Mouse (Mus musculus) subcutaneous adipose tissue, adult 2 months (tissue): Measurements from ENCODE around the gene Alkbh1. TPM values are rescaled to one million over a fixed set of nuclear protein-coding genes. Genes with fewer than 3 reads are reported as not detected.

ENCODE experiments used
- polyA plus RNA-seq: library from polyadenylated mRNA; depleted of rRNA; stranded (reverse); fragments of >200 nt; gene quantifications from 2 replicates; pipeline ENCODE4 v1.2.3, GENCODE M21; 2012; ENCODE audit warnings: low replicate concordance; rRNA removed

Alkbh1 gene
- 10.2 and 22.3 TPM in 2 replicates for polyA plus RNA-seq

GRCm38 (mm10) chr12:87443700-87444122, at the start of gene Alkbh1, which contains the start of gene Slirp:
Alkbh1 (minus strand) TSS chr12:87444017.
Slirp (plus strand) TSS chr12:87443896.

DNA sequence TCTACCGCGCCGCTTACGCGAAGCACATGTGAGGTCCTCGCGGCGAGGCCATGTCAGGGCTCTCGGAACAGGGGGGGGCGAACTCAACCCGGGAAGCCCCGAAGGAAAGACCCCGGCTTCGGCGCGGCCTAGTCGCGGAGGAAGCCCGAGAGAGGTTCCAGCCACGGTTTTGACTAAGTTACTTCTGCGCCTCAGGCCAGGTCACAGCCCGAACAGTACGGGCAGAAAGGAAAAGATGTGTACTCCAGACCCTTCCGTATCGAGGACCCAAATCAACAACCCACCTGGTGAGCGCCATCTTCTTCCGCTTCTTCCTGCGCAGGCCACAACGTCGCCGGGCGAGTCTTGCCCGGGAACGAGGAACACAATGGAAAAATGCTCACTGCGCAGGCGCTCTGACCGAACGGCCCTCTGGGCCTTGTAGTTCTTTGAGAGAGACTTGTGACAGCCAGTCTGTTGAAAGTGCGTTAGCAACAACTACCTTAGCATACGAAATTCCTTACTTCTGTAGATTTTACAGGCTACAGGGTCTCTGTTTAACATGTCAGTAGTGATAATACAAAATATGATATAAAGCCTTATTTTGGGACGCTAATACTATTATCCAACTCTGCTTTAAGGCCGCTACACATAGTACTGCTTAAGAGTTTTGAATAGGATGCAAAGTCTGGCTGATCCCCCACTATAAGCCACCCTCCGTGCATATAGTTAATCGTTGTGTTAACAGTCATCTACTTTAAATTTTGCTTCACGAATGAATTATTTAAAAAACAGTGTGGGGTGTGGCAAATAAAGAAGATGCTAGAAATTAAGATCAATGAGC, 28.4 kb upstream of the Alkbh1 start, which contains the start of gene Snw1:
TSS of gene Snw1 (minus strand) at position 311 of the 823 bp plus-strand sequence.

GRCm38 (mm10) chr12:87388122-87388774, 55.6 kb downstream of the Alkbh1 start, which contains the start of gene Sptlc2:
Sptlc2 (minus strand) TSS chr12:87388355.

Other genes starting within 250 kb of the Alkbh1 start
- 0.29 TPM in 1 of 2 replicates, not detected in the other for gene Samd15, start 244.3 kb downstream of the Alkbh1 start, polyA plus RNA-seq
- gene Tmed8, start 243.6 kb downstream of the Alkbh1 start, polyA plus RNA-seq, result 6.5 and 9.4 TPM in 2 replicates
- gene Noxred1, start 205.3 kb downstream of the Alkbh1 start, polyA plus RNA-seq, result 0.83 and 0.87 TPM in 2 replicates
- gene Vipas39, start 177.8 kb downstream of the Alkbh1 start, polyA plus RNA-seq, result 35.5 and 40.0 TPM in 2 replicates
- gene Ahsa1, start 177.5 kb downstream of the Alkbh1 start, polyA plus RNA-seq, result 57.3 and 77.4 TPM in 2 replicates
- gene Ism2, start 144.3 kb downstream of the Alkbh1 start, polyA plus RNA-seq, result 0.30 and 7.4 TPM in 2 replicates
- 13.5 and 16.8 TPM in 2 replicates for gene Sptlc2, start 55.7 kb downstream of the Alkbh1 start, polyA plus RNA-seq
- gene Slirp, start 121 bp downstream of the Alkbh1 start, polyA plus RNA-seq, result 20.2 and 21.2 TPM in 2 replicates
- gene Snw1, start 28.3 kb upstream of the Alkbh1 start, polyA plus RNA-seq, result 10.7 and 15.6 TPM in 2 replicates
- gene Gm5788, start 50.7 kb upstream of the Alkbh1 start, polyA plus RNA-seq, result not detected in 2 replicates
- not detected in 2 replicates for gene Gm8300, start 70.3 kb upstream of the Alkbh1 start, polyA plus RNA-seq
- gene Oog1, start 158.7 kb upstream of the Alkbh1 start, polyA plus RNA-seq, result 0.12 TPM in 1 of 2 replicates, not detected in the other
- gene Gm4027, start 174.9 kb upstream of the Alkbh1 start, polyA plus RNA-seq, result not detected in 2 replicates
- gene Gm16381, start 200.6 kb upstream of the Alkbh1 start, polyA plus RNA-seq, result not detected in 2 replicates